Mouse (Mus musculus): ENCODE results near the gene Car15. TPM values are rescaled to one million over a fixed set of nuclear protein-coding genes. Genes with fewer than 3 reads are reported as not detected.

Gene Car15
- 0.59 and 1.1 TPM in 2 replicates for polyA plus RNA-seq (2015; fragmentation: Nextera tagmentation; extraction: Ambion mirVana)

GRCm38 (mm10) chr16:17838051-17838450 lies at the start of gene Car15:
TSS of gene Car15 (minus strand) at chr16:17838364.

DNA sequence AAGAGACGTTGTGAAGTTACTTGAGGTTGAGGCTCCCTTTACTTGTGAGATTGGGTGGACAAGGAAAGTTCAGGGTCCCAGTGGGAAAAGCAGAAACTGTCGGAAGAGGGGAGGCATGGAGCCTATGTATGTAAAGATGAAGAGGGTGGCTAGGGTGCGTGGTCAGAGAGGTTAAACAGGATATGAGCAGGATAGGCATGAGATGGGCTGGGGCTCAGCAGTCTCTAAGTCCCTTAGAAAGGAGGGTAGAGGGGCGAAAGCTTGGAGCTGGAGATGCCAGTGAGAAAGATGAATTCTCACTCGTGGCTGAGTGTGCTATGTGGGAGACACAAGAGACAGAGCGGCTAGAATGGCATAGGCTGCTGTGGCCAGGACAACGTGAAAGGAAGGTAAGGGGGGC lies 5.3 kb downstream of the Car15 start, which contains the start of gene B830017H08Rik:
TSS of gene B830017H08Rik (plus strand) at position 301 of the 400 bp plus-strand sequence.

DNA sequence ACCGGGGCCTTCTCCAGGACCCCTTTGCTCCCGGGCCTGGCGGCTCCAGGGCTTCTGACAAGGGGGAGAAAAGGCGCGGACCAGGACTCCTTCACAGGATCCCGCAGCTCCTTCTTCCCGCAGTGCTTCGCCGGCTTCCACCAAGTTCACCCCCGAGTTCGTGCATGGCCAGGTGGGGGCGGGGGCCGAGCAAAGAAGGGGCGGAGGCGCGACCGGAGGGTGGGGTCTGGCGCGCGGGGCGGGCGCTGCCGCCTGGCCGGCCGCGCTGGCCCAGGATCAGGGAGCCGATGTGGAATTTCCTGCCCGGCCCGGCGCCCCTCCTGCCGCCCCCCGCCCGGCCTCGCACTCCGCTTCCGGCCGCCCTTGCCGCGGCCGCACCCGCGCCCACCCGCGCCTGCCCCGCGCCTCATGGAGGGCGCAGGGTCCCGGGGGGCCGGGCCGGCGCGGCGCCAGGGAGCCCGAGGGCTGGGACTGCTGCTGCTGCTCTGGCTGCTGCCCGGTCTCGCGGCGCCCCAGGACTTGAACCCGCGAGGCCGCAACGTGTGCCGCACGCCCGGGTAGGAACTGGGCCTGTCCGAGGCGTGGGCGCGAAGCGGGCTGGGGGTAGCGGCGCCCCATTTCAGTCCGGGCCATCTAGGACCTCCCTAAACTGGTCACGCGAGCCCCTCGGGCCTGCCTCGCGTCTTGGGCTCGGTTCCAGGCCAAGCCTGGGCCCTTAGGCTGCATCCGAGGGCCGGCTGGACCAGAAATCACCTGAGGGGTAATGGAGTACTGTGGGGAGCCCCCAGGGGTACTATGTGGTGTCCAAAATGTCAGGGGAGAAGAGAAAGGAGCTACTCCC lies 41.0 kb downstream of the Car15 start, which contains the start of gene Scarf2:
TSS of gene Scarf2 (plus strand) at position 312 of the 841 bp plus-strand sequence.

Other genes with a start within 250 kb of the Car15 start
- gene Smpd4, start 219.0 kb downstream of the Car15 start, polyA plus RNA-seq (2015; fragmentation: Nextera tagmentation; extraction: Ambion mirVana): 9.0 and 9.5 TPM in 2 replicates
- 3.1 and 4.2 TPM in 2 replicates for gene Ccdc74a, start 191.9 kb downstream of the Car15 start, polyA plus RNA-seq (2015; fragmentation: Nextera tagmentation; extraction: Ambion mirVana)
- gene Med15, start 105.5 kb downstream of the Car15 start, polyA plus RNA-seq (2015; fragmentation: Nextera tagmentation; extraction: Ambion mirVana): 31.4 and 35.8 TPM in 2 replicates
- gene Klhl22, start 78.7 kb downstream of the Car15 start, polyA plus RNA-seq (2015; fragmentation: Nextera tagmentation; extraction: Ambion mirVana): 28.1 and 30.7 TPM in 2 replicates
- gene Scarf2, start 41.1 kb downstream of the Car15 start, polyA plus RNA-seq (2015; fragmentation: Nextera tagmentation; extraction: Ambion mirVana): 9.4 and 11.1 TPM in 2 replicates
- gene B830017H08Rik, start 5.2 kb downstream of the Car15 start, polyA plus RNA-seq (2015; fragmentation: Nextera tagmentation; extraction: Ambion mirVana): not detected in 2 replicates
- 0.08 TPM in 1 of 2 replicates, not detected in the other for gene Gm20518, start 53.3 kb upstream of the Car15 start, polyA plus RNA-seq (2015; fragmentation: Nextera tagmentation; extraction: Ambion mirVana)
- gene Tssk1, start 55.9 kb upstream of the Car15 start, polyA plus RNA-seq (2015; fragmentation: Nextera tagmentation; extraction: Ambion mirVana): 0.04 TPM in 1 of 2 replicates, not detected in the other
- 35.8 and 36.9 TPM in 2 replicates for gene Dgcr2, start 60.2 kb upstream of the Car15 start, polyA plus RNA-seq (2015; fragmentation: Nextera tagmentation; extraction: Ambion mirVana)
- gene Tssk2, start 60.3 kb upstream of the Car15 start, polyA plus RNA-seq (2015; fragmentation: Nextera tagmentation; extraction: Ambion mirVana): not detected in 2 replicates
- gene Ess2, start 73.0 kb upstream of the Car15 start, polyA plus RNA-seq (2015; fragmentation: Nextera tagmentation; extraction: Ambion mirVana): 19.0 and 19.6 TPM in 2 replicates
- gene Gsc2, start 76.7 kb upstream of the Car15 start, polyA plus RNA-seq (2015; fragmentation: Nextera tagmentation; extraction: Ambion mirVana): not detected in 2 replicates
- gene Slc25a1, start 89.9 kb upstream of the Car15 start, polyA plus RNA-seq (2015; fragmentation: Nextera tagmentation; extraction: Ambion mirVana): 81.9 and 102 TPM in 2 replicates
- not detected in 2 replicates for gene Vpreb2, start 142.1 kb upstream of the Car15 start, polyA plus RNA-seq (2015; fragmentation: Nextera tagmentation; extraction: Ambion mirVana)
- 253 and 287 TPM in 2 replicates for gene Dgcr6, start 214.5 kb upstream of the Car15 start, polyA plus RNA-seq (2015; fragmentation: Nextera tagmentation; extraction: Ambion mirVana)

Measured in urinary bladder, postnatal 0 days (tissue).